Mouse (Mus musculus) spleen, postnatal 10 days (tissue): ENCODE measurements around the gene Tspan14.

Experiments used
- DNase-seq, 2 experiments: peaks; one replicate each; pipeline ENCODE4 v3.0.0; 2021 to 2022; ENCODE audit warnings: low spot score in 2 of 2

Gene Tspan14

GRCm38 (mm10) chr14:40966392-40966861 lies at the start of gene Tspan14:
Gene Tspan14, minus strand, starts transcription at chr14:40966807.
- no peak for DNase-seq

- DNase-seq = no peak
Measured at GRCm38 (mm10) chr14:41014701-41015240, 48.2 kb upstream of the Tspan14 start.

- peak; percentile 75 to 92 for DNase-seq
Measured at GRCm38 (mm10) chr14:41013630-41014613, 47.3 kb upstream of the Tspan14 start, which contains the start of gene Fam213a. Gene Fam213a, minus strand, starts transcription at chr14:41013788.

GRCm38 (mm10) chr14:41013143-41013542 lies 46.5 kb upstream of the Tspan14 start:
- DNase-seq = no peak

GRCm38 (mm10) chr14:41011916-41012315 lies 45.3 kb upstream of the Tspan14 start:
- no peak for DNase-seq

GRCm38 (mm10) chr14:41008138-41008537 lies 41.5 kb upstream of the Tspan14 start:
- DNase-seq = peak; percentile 34 to 47

- peak in 1 of 2 experiments; percentile 39 for DNase-seq
Measured at GRCm38 (mm10) chr14:41007641-41008040, 41.0 kb upstream of the Tspan14 start.

- peak; percentile 44 to 79 for DNase-seq
Measured at GRCm38 (mm10) chr14:41006899-41007298, 40.3 kb upstream of the Tspan14 start.

- DNase-seq = peak in 1 of 2 experiments; percentile 18
Measured at GRCm38 (mm10) chr14:41006263-41006662, 39.7 kb upstream of the Tspan14 start.

- DNase-seq = no peak
Measured at GRCm38 (mm10) chr14:41005716-41006115, 39.1 kb upstream of the Tspan14 start.

- DNase-seq = no peak
Measured at GRCm38 (mm10) chr14:41004201-41005141, 37.9 kb upstream of the Tspan14 start.

GRCm38 (mm10) chr14:41001576-41001975 lies 35.0 kb upstream of the Tspan14 start:
- DNase-seq = no peak

GRCm38 (mm10) chr14:41000801-41001200 lies 34.2 kb upstream of the Tspan14 start:
- DNase-seq = no peak

GRCm38 (mm10) chr14:40999904-41000645 lies 33.5 kb upstream of the Tspan14 start:
- DNase-seq = peak in 1 of 2 experiments; percentile 69

GRCm38 (mm10) chr14:40996171-40996570 lies 29.6 kb upstream of the Tspan14 start:
- no peak for DNase-seq

GRCm38 (mm10) chr14:40992464-40992863 lies 25.9 kb upstream of the Tspan14 start:
- no peak for DNase-seq

GRCm38 (mm10) chr14:40988780-40989179 lies 22.2 kb upstream of the Tspan14 start:
- no peak for DNase-seq

- no peak for DNase-seq
Measured at GRCm38 (mm10) chr14:40987184-40987583, 20.6 kb upstream of the Tspan14 start.

GRCm38 (mm10) chr14:40985635-40986034 lies 19.0 kb upstream of the Tspan14 start:
- no peak for DNase-seq

GRCm38 (mm10) chr14:40979723-40980122 lies 13.1 kb upstream of the Tspan14 start:
- no peak for DNase-seq

GRCm38 (mm10) chr14:40979002-40979401 lies 12.4 kb upstream of the Tspan14 start:
- DNase-seq = peak in 1 of 2 experiments; percentile 55
